Comparison of ENCODE assay signal across 12 mouse cellular contexts in the genomic region with DNA sequence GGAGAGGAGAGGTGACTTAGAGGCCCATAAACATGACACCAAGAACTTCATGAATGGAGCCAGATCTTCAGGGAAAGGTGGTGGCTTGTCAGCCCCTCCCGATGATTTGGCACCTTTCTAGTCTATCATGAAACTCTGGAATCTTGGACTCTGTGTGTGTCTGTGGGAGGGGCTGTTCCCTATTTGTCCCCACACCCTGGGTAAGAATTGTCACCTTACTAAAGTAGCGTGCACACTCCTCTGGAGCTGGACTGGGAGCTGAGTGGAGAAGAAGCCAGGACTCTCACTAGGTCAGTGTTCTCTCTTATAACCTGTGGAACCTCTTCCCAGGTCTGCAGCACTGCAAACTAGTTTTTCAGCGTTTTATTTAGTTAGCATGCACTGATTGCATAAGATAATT. TPM values are rescaled to one million over a fixed set of nuclear protein-coding genes. Genes with fewer than 3 reads are reported as not detected.
"Had no signal": no experiment of that assay in that cellular context is flagged by ENCODE, and none has a peak within 500 bp of the region (broad histone marks: within the 10 kb centered on the region; RNA-seq: fewer than 3 reads in every experiment).

A gene (plus strand): TSS at position 216 of the 400 bp plus-strand sequence.

RNA-seq across cellular contexts. Expression of the gene that starts here (rescaled TPM):
- polyA plus RNA-seq: liver, embryonic 14.5 days; lung, embryonic 15.5 days; macrophage; midbrain, embryonic 11.5 days; midbrain, embryonic 13.5 days; midbrain, embryonic 15.5 days; midbrain, postnatal 0 days; neural tube, embryonic 11.5 days; neural tube, embryonic 13.5 days; neural tube, embryonic 15.5 days; spleen, adult 2 months; thymus, postnatal 0 days had no signal
